ENCODE assay signal across 18 mouse cellular contexts in genomic region chr14:61143358-61143757, GRCm38 (mm10). TPM values are rescaled to one million over a fixed set of nuclear protein-coding genes. Genes with fewer than 3 reads are reported as not detected.
DNase-seq lines count a peak whose midpoint lies in the region; ATAC-seq and TF ChIP-seq lines count a peak whose summit lies in the region.
"Had no signal": no experiment of that assay in that cellular context is flagged by ENCODE, and none has a peak within 500 bp of the region (broad histone marks: within the 10 kb centered on the region; RNA-seq: fewer than 3 reads in every experiment).

No protein-coding gene starts in this region.

- H3K9ac ChIP-seq in kidney, embryonic 16.5 days (replicated peaks; ENCODE audit: low read length): no peak overlapping the region
- no peak overlapping the region for H3K9ac ChIP-seq in intestine, postnatal 0 days (ENCODE audit: low read depth, low read length)
- H3K9ac ChIP-seq: embryonic facial prominence, embryonic 12.5 days; forebrain, postnatal 0 days; hindbrain, embryonic 13.5 days; limb, embryonic 13.5 days; liver, embryonic 13.5 days had no signal

- no peak overlapping the region for H3K27ac ChIP-seq in kidney, embryonic 16.5 days (ENCODE audit: low read length)
- H3K27ac ChIP-seq in intestine, postnatal 0 days (ENCODE audit: low read depth, low read length): no peak overlapping the region
- H3K27ac ChIP-seq: embryonic facial prominence, embryonic 12.5 days; heart, adult 2 months; hindbrain, embryonic 13.5 days; limb, embryonic 13.5 days; liver, embryonic 13.5 days had no signal

- peaks cover 4% of the 10 kb centered on the region; the same call in 1 of the 2 replicates for H3K27me3 ChIP-seq in kidney, embryonic 16.5 days (ENCODE audit: insufficient read depth, low read length)
- peaks cover 17% of the 10 kb centered on the region; the same call in 1 of the 2 replicates for H3K27me3 ChIP-seq in E14TG2a.4 (ENCODE audit: insufficient read depth, low read length)
- H3K27me3 ChIP-seq in intestine, postnatal 0 days (replicated peaks; ENCODE audit: control insufficient read depth, insufficient read depth, low read length): 0 out of 2 replicates have a peak, but pooled peaks cover under 1% of the 10 kb centered on the region

- H3K4me3 ChIP-seq in kidney, embryonic 16.5 days (ENCODE audit: low read length): peak overlapping the region; percentile 26
- H3K4me3 ChIP-seq in E14TG2a.4 (replicated peaks; ENCODE audit: low read length): peak overlapping the region; percentile 63
- no peak overlapping the region for H3K4me3 ChIP-seq in intestine, postnatal 0 days (ENCODE audit: low read depth, low read length)
- H3K4me3 ChIP-seq: embryonic facial prominence, embryonic 12.5 days; heart, adult 2 months; hindbrain, embryonic 13.5 days; limb, embryonic 13.5 days; liver, embryonic 13.5 days had no signal

- TF ChIP-seq CTCF in E14TG2a.4 (conservative IDR thresholded peaks at IDR 0.05; ENCODE audit: low read length): no peak
- TF ChIP-seq CTCF in intestine, postnatal 0 days (IDR thresholded peaks at IDR 0.05; ENCODE audit: low read depth): no peak

- peaks cover 7% of the 10 kb centered on the region; the same call in 1 of the 2 replicates for H3K4me1 ChIP-seq in kidney, embryonic 16.5 days (ENCODE audit: insufficient read depth, low read length)
- peaks cover 36% of the 10 kb centered on the region for H3K4me1 ChIP-seq in E14TG2a.4 (replicated peaks; ENCODE audit: low read depth, low read length)
- no peaks in the 10 kb centered on the region for H3K4me1 ChIP-seq in intestine, postnatal 0 days (replicated peaks; ENCODE audit: control insufficient read depth, insufficient read depth, low read length)
- H3K4me1 ChIP-seq: limb, embryonic 13.5 days; liver, embryonic 13.5 days had no signal

- DNase-seq in kidney, adult 9 months: no peak
- DNase-seq in ES-CJ7 (ENCODE audit: low read depth, low spot score): peak; percentile 5
- no peak for DNase-seq in right cerebral cortex, adult 18-20 months
- DNase-seq in T-cell, adult 2 months (ENCODE audit: low spot score): no peak
- DNase-seq: gastrocnemius, postnatal 36 days; heart, adult 2 months; layer of hippocampus, adult 9-11 months; liver, embryonic 13.5 days; right cerebral cortex, postnatal 25 days had no signal

- H3K36me3 ChIP-seq in kidney, embryonic 16.5 days (ENCODE audit: insufficient read depth, low read length): no peaks in the 10 kb centered on the region
- H3K36me3 ChIP-seq in E14TG2a.4 (ENCODE audit: insufficient read depth, low read length): no peaks in the 10 kb centered on the region
- H3K36me3 ChIP-seq in intestine, postnatal 0 days (ENCODE audit: control insufficient read depth, insufficient read depth): no peaks in the 10 kb centered on the region
- H3K36me3 ChIP-seq: embryonic facial prominence, embryonic 12.5 days; limb, embryonic 13.5 days; liver, embryonic 13.5 days had no signal

- no peaks in the 10 kb centered on the region for H3K9me3 ChIP-seq in kidney, embryonic 16.5 days (ENCODE audit: low read length)
- H3K9me3 ChIP-seq in E14TG2a.4 (ENCODE audit: low read length): no peaks in the 10 kb centered on the region
- no peaks in the 10 kb centered on the region for H3K9me3 ChIP-seq in intestine, postnatal 0 days (ENCODE audit: control insufficient read depth)
- H3K9me3 ChIP-seq: embryonic facial prominence, embryonic 12.5 days; hindbrain, embryonic 13.5 days; limb, embryonic 13.5 days; liver, embryonic 13.5 days had no signal

- peak overlapping the region; percentile 49 for H3K4me2 ChIP-seq in kidney, embryonic 16.5 days (replicated peaks; ENCODE audit: low read depth, low read length)
- H3K4me2 ChIP-seq in intestine, postnatal 0 days (replicated peaks; ENCODE audit: low read depth): peak overlapping the region; percentile 21; the same call in 1 of the 2 replicates
- H3K4me2 ChIP-seq: embryonic facial prominence, embryonic 12.5 days; hindbrain, embryonic 13.5 days; limb, embryonic 13.5 days; liver, embryonic 13.5 days; midbrain, embryonic 11.5 days had no signal

- ATAC-seq in kidney, embryonic 16.5 days (ENCODE audit: low FRiP score, low TSS enrichment): no peak
- ATAC-seq in intestine, postnatal 0 days: no peak
- ATAC-seq: inflammation-experienced regulatory T-cells, adult 6 months had no signal

- WGBS in kidney, embryonic 16.5 days: 25% methylated on average over 8 of the region's 8 CpGs
- 31% methylated on average over 8 of the region's 8 CpGs for WGBS in intestine, postnatal 0 days

RNA-seq across cellular contexts. Expression of gene Sacs, which starts 5.1 kb away (rescaled TPM):
- polyA plus RNA-seq in kidney, embryonic 16.5 days (2015; fragmentation: Nextera tagmentation; extraction: Ambion mirVana): 1.5 and 1.7 TPM in 2 replicates
- 0.88 and 1.0 TPM in 2 replicates for polyA plus RNA-seq in intestine, postnatal 0 days (2015; fragmentation: Nextera tagmentation; extraction: Ambion mirVana)
